Mouse (Mus musculus) stomach, postnatal 0 days (tissue): ENCODE measurements at regions not wholly inside any gene's neighbourhood (a gene's known extent, or its start where the extent isn't known, plus 50 kb on each side); places are given as distances from the start of the nearest gene placed in this dataset.

Experiments
- ATAC-seq: fragments of 200-750 bp; cut with Nextera tagmentation; 2 replicates; pipeline ENCODE4 v1.8.0; 2017; ENCODE audit not compliant: low FRiP score, low TSS enrichment
- DNase-seq: peaks from one replicate; pipeline ENCODE4 v3.0.0-alpha.2; 2016; ENCODE audit warnings: low spot score
- H3K27ac ChIP-seq: fragments of 300-500 bp; sonication (generic); replicated peaks from 2 replicates; pipeline ENCODE4 v1.5.1; 2014; ENCODE audit warnings: mild to moderate bottlenecking, control low read depth
- H3K27me3 ChIP-seq: fragments of 300-500 bp; sonication (generic); 2 replicates; pipeline ENCODE4 v1.6.1; 2014; ENCODE audit warnings: low read length; ENCODE audit not compliant: control insufficient read depth, insufficient read depth
- H3K36me3 ChIP-seq: fragments of 300-500 bp; sonication (generic); 2 replicates; pipeline ENCODE4 v1.6.1; 2014; ENCODE audit warnings: low read length, mixed read lengths; ENCODE audit not compliant: control insufficient read depth, insufficient read depth
- H3K4me1 ChIP-seq: fragments of 300-500 bp; sonication (generic); replicated peaks from 2 replicates; pipeline ENCODE4 v1.6.1; 2014; ENCODE audit warnings: antibody characterized with exemption; ENCODE audit not compliant: control insufficient read depth, insufficient read depth
- H3K4me2 ChIP-seq: fragments of 300-500 bp; sonication (generic); replicated peaks from 2 replicates; pipeline ENCODE4 v1.6.1; 2014; ENCODE audit warnings: low read depth, mild to moderate bottlenecking, control low read depth, moderate library complexity
- H3K4me3 ChIP-seq: fragments of 300-500 bp; sonication (generic); 2 replicates; pipeline ENCODE4 v1.5.1; 2014; ENCODE audit warnings: low read depth, low read length, control low read depth
- H3K9ac ChIP-seq: fragments of 300-500 bp; sonication (generic); 2 replicates; pipeline ENCODE4 v1.6.1; 2014; ENCODE audit warnings: mild to moderate bottlenecking, low read length, control low read depth, mixed read lengths
- H3K9me3 ChIP-seq: fragments of 300-500 bp; sonication (generic); 2 replicates; pipeline ENCODE4 v1.6.1; 2016; ENCODE audit warnings: low read length; ENCODE audit not compliant: control insufficient read depth
- CTCF ChIP-seq: IDR thresholded peaks from 2 replicates; pipeline ENCODE4 v1.5.1; 2016; ENCODE audit warnings: antibody characterized with exemption, low read depth, mild to moderate bottlenecking, moderate library complexity
- EP300 ChIP-seq: optimal IDR thresholded peaks from 2 replicates; pipeline ENCODE3; 2016; ENCODE audit warnings: antibody characterized with exemption
- WGBS: fragments of 180-500 bp; shearing (Covaris S2); extraction: QIAGEN DNeasy Blood & Tissue Kit; methylation state at CpG from one replicate; pipeline ENCODE4 v1.1.7; 2014; 5-methylcytosine and 5-hydroxymethylcytosine counted together

- 77% methylated on average over 4 of the region's 4 CpGs for WGBS
- no peak for DNase-seq
- TF ChIP-seq EP300 (no peak), CTCF (no peak)
- Histone ChIP-seq H3K9me3 (no peaks in the 10 kb centered on the region), H3K4me1 (no peaks in the 10 kb centered on the region), H3K36me3 (no peaks in the 10 kb centered on the region), H3K27me3 (no peaks in the 10 kb centered on the region), H3K27ac (no peak overlapping the region), H3K4me2 (no peak overlapping the region), H3K9ac (no peak overlapping the region), H3K4me3 (no peak overlapping the region)
- ATAC-seq = no peak
Observed at GRCm38 (mm10) chr7:40220549-40220948, 677.6 kb upstream of the Vstm2b start.

- Histone ChIP-seq H3K9me3 (no peaks in the 10 kb centered on the region), H3K4me3 (no peak overlapping the region), H3K36me3 (no peaks in the 10 kb centered on the region), H3K9ac (no peak overlapping the region), H3K4me1 (no peaks in the 10 kb centered on the region), H3K27ac (no peak overlapping the region), H3K27me3 (no peaks in the 10 kb centered on the region), H3K4me2 (no peak overlapping the region)
- TF ChIP-seq EP300 = no peak
- ATAC-seq = no peak
- no peak for DNase-seq
- 88% methylated on average over 8 of the region's 8 CpGs for WGBS
Observed at GRCm38 (mm10) chr7:40245188-40245587, 652.9 kb upstream of the Vstm2b start.

- no peaks in the 10 kb centered on the region for H3K36me3 ChIP-seq
- no peak for DNase-seq
- 68% methylated on average over 2 of the region's 2 CpGs for WGBS
Observed at GRCm38 (mm10) chr7:40248521-40248920, 649.6 kb upstream of the Vstm2b start.

DNA sequence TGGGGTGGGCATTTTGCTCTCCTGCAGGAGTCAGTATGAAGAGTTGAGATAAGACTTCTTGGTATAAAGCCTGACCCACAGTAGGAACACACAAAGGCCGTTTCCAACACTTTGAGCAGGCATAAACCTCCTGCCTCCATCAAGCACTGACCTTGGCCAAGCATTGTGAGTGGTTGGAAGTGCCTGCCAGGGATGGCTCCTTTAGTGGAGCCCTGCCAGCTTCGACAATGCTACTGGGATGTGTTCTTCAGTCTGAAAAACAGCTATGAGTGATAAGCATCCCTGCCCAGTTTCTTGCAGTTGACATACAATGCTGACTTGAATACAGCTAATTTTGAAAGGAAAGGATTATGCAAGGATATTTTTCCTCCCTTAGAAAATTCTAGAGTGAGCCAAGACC, 644.6 kb upstream of the Vstm2b start:
- Histone ChIP-seq H3K9me3 (no peaks in the 10 kb centered on the region), H3K27ac (no peak overlapping the region), H3K4me1 (no peaks in the 10 kb centered on the region), H3K9ac (no peak overlapping the region), H3K36me3 (no peaks in the 10 kb centered on the region), H3K27me3 (no peaks in the 10 kb centered on the region), H3K4me2 (no peak overlapping the region), H3K4me3 (no peak overlapping the region)
- DNase-seq (no peak), ATAC-seq (no peak)
- no peak for TF ChIP-seq EP300
- TF ChIP-seq CTCF = no peak
- WGBS = 41% methylated on average over 2 of the region's 2 CpGs

More at GRCm38 (mm10) chr7:40248521-40248920, 649.6 kb upstream of the Vstm2b start:
- Histone ChIP-seq H3K9me3 (no peaks in the 10 kb centered on the region), H3K9ac (no peak overlapping the region), H3K27me3 (no peaks in the 10 kb centered on the region), H3K4me3 (no peak overlapping the region), H3K27ac (no peak overlapping the region), H3K4me2 (no peak overlapping the region), H3K4me1 (no peaks in the 10 kb centered on the region)
- ATAC-seq = no peak
- no peak for TF ChIP-seq EP300
- TF ChIP-seq CTCF = no peak

DNA sequence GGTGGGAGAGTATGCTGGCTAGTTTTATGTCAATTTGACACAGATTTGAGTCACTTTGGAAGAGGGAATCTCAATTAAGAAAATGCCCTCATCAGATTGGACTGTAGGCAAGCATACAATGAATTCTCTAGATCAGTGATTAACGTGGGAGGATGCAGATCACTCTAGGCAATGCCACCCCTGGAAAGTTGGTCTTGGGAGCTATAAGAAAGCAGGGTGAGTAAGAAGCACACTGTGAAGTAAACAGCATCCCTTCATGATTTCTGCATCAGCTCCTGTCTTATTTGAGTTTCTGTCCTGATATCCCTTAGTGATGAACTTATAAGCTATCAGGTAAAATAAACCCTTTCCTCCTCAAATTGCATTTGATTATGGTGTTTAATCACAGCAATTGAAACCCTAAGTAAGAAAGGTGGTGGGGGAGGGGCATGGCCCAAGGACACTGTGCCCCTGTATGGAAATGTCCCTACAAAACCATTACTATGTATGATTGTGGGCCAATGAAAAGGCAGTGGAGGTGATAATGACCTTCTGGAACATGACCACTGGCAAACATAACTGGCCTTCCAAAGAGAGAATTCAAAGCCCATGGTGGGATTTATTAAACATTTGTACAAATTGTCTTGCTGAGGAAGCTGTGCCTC, 640.3 kb upstream of the Vstm2b start:
- Histone ChIP-seq H3K4me3 (no peak overlapping the region), H3K27ac (no peak overlapping the region), H3K9ac (no peak overlapping the region), H3K4me2 (no peak overlapping the region), H3K36me3 (no peaks in the 10 kb centered on the region), H3K9me3 (no peaks in the 10 kb centered on the region), H3K4me1 (no peaks in the 10 kb centered on the region), H3K27me3 (no peaks in the 10 kb centered on the region)
- ATAC-seq = no peak
- TF ChIP-seq EP300 = no peak
- no peak for TF ChIP-seq CTCF
- no peak for DNase-seq
- 37% methylated on average over 1 of the region's 1 CpGs for WGBS

GRCm38 (mm10) chr7:40258377-40258739, 639.8 kb upstream of the Vstm2b start:
- H3K27me3 ChIP-seq = no peaks in the 10 kb centered on the region
- H3K4me2 ChIP-seq = no peak overlapping the region
- DNase-seq = no peak
- H3K4me1 ChIP-seq = no peaks in the 10 kb centered on the region
- no peak for TF ChIP-seq CTCF
- TF ChIP-seq EP300 = no peak
- no peaks in the 10 kb centered on the region for H3K9me3 ChIP-seq
- ATAC-seq = no peak
- WGBS = 62% methylated on average over 6 of the region's 6 CpGs
- no peak overlapping the region for H3K4me3 ChIP-seq
- no peak overlapping the region for H3K9ac ChIP-seq
- no peaks in the 10 kb centered on the region for H3K36me3 ChIP-seq
- no peak overlapping the region for H3K27ac ChIP-seq
